Mouse (Mus musculus) intestine, postnatal 0 days (tissue): ENCODE measurements around the gene Lgals2. TPM values are rescaled to one million over a fixed set of nuclear protein-coding genes. Genes with fewer than 3 reads are reported as not detected.

ENCODE experiments used
- ATAC-seq: fragments of 200-750 bp; cut with Nextera tagmentation; 2 replicates; pipeline ENCODE4 v1.8.0; 2017; ENCODE audit warnings: mild to moderate bottlenecking, moderate TSS enrichment, moderate library complexity
- H3K27ac ChIP-seq: fragments of 300-500 bp; sonication (generic); 2 replicates; pipeline ENCODE4 v1.5.1; 2014; ENCODE audit warnings: mild to moderate bottlenecking, low read depth, low read length, moderate library complexity
- H3K27me3 ChIP-seq: fragments of 300-500 bp; sonication (generic); replicated peaks from 2 replicates; pipeline ENCODE4 v1.6.1; 2014; ENCODE audit warnings: low read length, mixed read lengths; ENCODE audit not compliant: control insufficient read depth, insufficient read depth
- H3K36me3 ChIP-seq: fragments of 300-500 bp; sonication (generic); 2 replicates; pipeline ENCODE4 v1.6.1; 2014; ENCODE audit warnings: mild to moderate bottlenecking, moderate library complexity; ENCODE audit not compliant: control insufficient read depth, insufficient read depth
- H3K4me1 ChIP-seq: fragments of 300-500 bp; sonication (generic); replicated peaks from 2 replicates; pipeline ENCODE4 v1.6.1; 2014; ENCODE audit warnings: antibody characterized with exemption, low read length, mixed read lengths; ENCODE audit not compliant: control insufficient read depth, insufficient read depth
- H3K4me2 ChIP-seq: fragments of 300-500 bp; sonication (generic); replicated peaks from 2 replicates; pipeline ENCODE4 v1.6.1; 2014; ENCODE audit warnings: low read depth, mild to moderate bottlenecking, moderate library complexity
- H3K4me3 ChIP-seq: fragments of 300-500 bp; sonication (generic); 2 replicates; pipeline ENCODE4 v1.5.1; 2014; ENCODE audit warnings: low read depth, low read length
- H3K9ac ChIP-seq: fragments of 300-500 bp; sonication (generic); 2 replicates; pipeline ENCODE4 v1.6.1; 2014; ENCODE audit warnings: mild to moderate bottlenecking, low read depth, low read length
- H3K9me3 ChIP-seq: fragments of 300-500 bp; sonication (generic); 2 replicates; pipeline ENCODE4 v1.6.1; 2016; ENCODE audit warnings: mixed run types; ENCODE audit not compliant: control insufficient read depth
- CTCF ChIP-seq: sonication (generic); IDR thresholded peaks from 2 replicates; pipeline ENCODE4 v1.5.1; 2016; ENCODE audit warnings: low read depth, mild to moderate bottlenecking, control low read depth, antibody characterized with exemption, moderate library complexity
- WGBS: fragments of 180-500 bp; shearing (Covaris S2); extraction: QIAGEN DNeasy Blood & Tissue Kit; methylation state at CpG from one replicate; pipeline ENCODE4 v1.1.7; 2014; 5-methylcytosine and 5-hydroxymethylcytosine counted together
- polyA plus RNA-seq: library from polyadenylated mRNA; unstranded; fragments of >200 nt; fragmentation: Nextera tagmentation; extraction: Ambion mirVana; gene quantifications from 2 replicates; pipeline ENCODE4 v1.2.1, GENCODE M21; 2015

Lgals2 gene
- polyA plus RNA-seq, 1 experiment from 2014 or later, result 787 TPM

DNA sequence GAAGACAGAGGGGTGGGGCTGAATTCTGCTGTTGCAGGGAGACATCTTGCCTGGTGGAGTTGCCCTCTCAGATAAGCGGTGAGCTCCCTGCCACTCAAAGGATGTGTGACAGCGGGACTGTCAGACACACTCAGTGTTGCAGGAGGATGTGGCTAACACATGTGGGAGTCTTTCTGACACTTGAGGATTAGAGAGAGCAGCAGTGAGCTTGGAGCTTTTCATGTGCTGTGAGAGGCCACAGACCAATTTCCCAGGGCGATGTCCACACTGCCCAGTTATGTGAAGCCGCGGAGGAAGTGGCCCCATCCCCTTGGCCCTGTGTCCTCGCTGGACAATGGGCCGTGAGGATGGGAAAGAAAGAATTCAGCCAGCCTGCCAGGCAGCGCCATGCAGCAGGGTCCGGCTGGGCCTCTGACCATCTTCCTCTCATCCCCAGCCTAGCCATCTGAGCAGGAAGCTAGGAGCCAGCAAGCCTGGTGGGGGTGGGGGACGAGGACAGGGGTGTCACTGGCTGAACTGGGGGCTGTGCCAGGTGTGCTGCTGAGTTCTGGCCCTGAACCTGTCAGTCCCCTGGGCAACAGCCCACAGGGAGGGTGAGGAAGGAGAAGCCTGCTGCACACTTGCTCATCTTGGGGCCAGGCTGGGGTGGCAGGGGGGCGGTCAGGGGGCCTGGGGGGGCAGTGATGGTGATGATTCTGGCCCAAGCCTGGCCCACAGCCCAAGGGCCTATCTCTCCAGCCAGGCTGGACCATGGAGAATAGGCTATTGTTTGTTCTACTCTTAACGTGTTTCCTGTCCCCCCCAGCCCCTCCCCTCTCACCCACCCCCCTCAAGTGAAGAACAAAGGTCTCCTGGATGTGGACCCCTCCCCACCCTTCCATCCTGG, 19.9 kb downstream of the Lgals2 start:
- no peak overlapping the region for H3K9ac ChIP-seq
- H3K9me3 ChIP-seq, result no peaks in the 10 kb centered on the region
- 35% methylated on average over 12 of the region's 12 CpGs for WGBS
- H3K4me2 ChIP-seq, result no peak overlapping the region
- no peaks in the 10 kb centered on the region for H3K4me1 ChIP-seq
- H3K36me3 ChIP-seq, result no peaks in the 10 kb centered on the region
- ATAC-seq, result no peak
- H3K27me3 ChIP-seq, result no peaks in the 10 kb centered on the region
- H3K27ac ChIP-seq, result peak overlapping the region; percentile 66
- H3K4me3 ChIP-seq, result no peak overlapping the region
- TF ChIP-seq CTCF, result no peak

- Histone ChIP-seq H3K27ac (peak overlapping the region; percentile 66), H3K4me2 (no peak overlapping the region), H3K4me1 (no peaks in the 10 kb centered on the region), H3K4me3 (no peak overlapping the region), H3K9me3 (no peaks in the 10 kb centered on the region), H3K9ac (no peak overlapping the region), H3K27me3 (no peaks in the 10 kb centered on the region), H3K36me3 (no peaks in the 10 kb centered on the region)
- ATAC-seq, result no peak
- no peak for TF ChIP-seq CTCF
- 54% methylated on average over 10 of the region's 10 CpGs for WGBS
Observed at GRCm38 (mm10) chr15:78834233-78835005, 20.9 kb downstream of the Lgals2 start.

DNA sequence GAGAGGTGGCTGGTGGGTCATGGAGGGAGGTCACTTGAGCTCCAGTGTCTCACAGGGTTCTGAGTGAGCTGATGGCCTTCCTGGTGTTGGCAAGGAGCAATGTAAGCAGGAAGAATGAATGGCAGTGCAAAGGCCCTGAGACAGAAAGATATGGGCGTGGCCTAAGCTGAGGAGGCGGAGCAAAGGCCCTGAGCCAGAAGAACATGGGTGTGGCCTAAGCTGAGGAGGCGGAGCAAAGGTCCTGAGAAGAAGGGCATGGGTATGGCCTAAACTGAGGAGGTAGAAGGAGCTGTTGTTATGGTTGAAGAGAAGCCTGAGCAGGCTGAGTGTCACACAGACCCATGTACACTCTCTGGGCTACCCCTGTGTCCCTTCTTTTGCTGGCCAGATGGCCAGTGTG, 21.7 kb downstream of the Lgals2 start:
- no peaks in the 10 kb centered on the region for H3K4me1 ChIP-seq
- 92% methylated on average over 3 of the region's 3 CpGs for WGBS
- H3K36me3 ChIP-seq, result no peaks in the 10 kb centered on the region
- no peak overlapping the region for H3K4me2 ChIP-seq
- H3K9me3 ChIP-seq, result no peaks in the 10 kb centered on the region
- H3K27ac ChIP-seq, result peak overlapping the region; percentile 52; the same call in 1 of the 2 replicates
- no peak for ATAC-seq
- no peak for TF ChIP-seq CTCF
- H3K27me3 ChIP-seq, result no peaks in the 10 kb centered on the region
- H3K9ac ChIP-seq, result no peak overlapping the region
- H3K4me3 ChIP-seq, result no peak overlapping the region

DNA sequence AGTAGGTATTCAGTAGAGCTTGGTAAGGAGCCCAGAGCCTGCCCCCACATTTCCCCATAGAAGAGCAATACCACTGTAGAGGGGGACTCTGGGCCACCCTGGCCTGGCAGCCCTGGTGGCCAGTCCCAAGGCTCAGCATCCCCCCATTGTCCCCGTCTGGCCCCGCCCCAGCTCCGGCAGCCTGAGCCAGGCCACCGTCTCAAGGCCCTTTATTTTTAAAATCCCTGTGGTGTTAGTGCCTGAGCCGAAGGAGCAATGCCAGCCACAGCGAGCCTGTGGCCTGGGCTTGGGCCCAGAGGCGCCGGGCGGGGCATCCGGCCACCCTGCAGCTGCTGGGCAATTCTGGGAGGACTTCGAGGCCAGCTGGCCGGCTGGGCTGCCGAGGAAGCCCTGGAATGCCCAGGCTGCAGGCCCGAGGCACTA, 22.6 kb downstream of the Lgals2 start:
- H3K4me3 ChIP-seq, result no peak overlapping the region
- no peaks in the 10 kb centered on the region for H3K36me3 ChIP-seq
- ATAC-seq, result peak; percentile 15; the same call in 1 of the 2 replicates
- TF ChIP-seq CTCF, result no peak
- no peaks in the 10 kb centered on the region for H3K4me1 ChIP-seq
- no peak overlapping the region for H3K9ac ChIP-seq
- H3K4me2 ChIP-seq, result peak overlapping the region; percentile 24
- peak overlapping the region; percentile 52; the same call in 1 of the 2 replicates for H3K27ac ChIP-seq
- H3K9me3 ChIP-seq, result no peaks in the 10 kb centered on the region
- 41% methylated on average over 14 of the region's 14 CpGs for WGBS
- no peaks in the 10 kb centered on the region for H3K27me3 ChIP-seq

- no peaks in the 10 kb centered on the region for H3K27me3 ChIP-seq
- peak overlapping the region; percentile 52 for H3K27ac ChIP-seq
- no peaks in the 10 kb centered on the region for H3K36me3 ChIP-seq
- peak; percentile 26; the same call in 1 of the 2 replicates for ATAC-seq
- no peaks in the 10 kb centered on the region for H3K4me1 ChIP-seq
- no peak overlapping the region for H3K4me3 ChIP-seq
- TF ChIP-seq CTCF, result no peak
- no peaks in the 10 kb centered on the region for H3K9me3 ChIP-seq
- H3K9ac ChIP-seq, result no peak overlapping the region
- 42% methylated on average over 18 of the region's 19 CpGs for WGBS
- H3K4me2 ChIP-seq, result peak overlapping the region; percentile 24
Observed at GRCm38 (mm10) chr15:78831720-78832657, 23.3 kb downstream of the Lgals2 start.
